Mouse (Mus musculus) heart, postnatal 0 days (tissue): Measurements from ENCODE around the gene Ulk4. TPM values are rescaled to one million over a fixed set of nuclear protein-coding genes. Genes with fewer than 3 reads are reported as not detected.

Experiments used
- ATAC-seq: fragments of 200-750 bp; cut with Nextera tagmentation; 2 replicates; pipeline ENCODE4 v1.8.0; 2017; ENCODE audit warnings: low read depth, moderate number of reproducible peaks, moderate library complexity; ENCODE audit not compliant: insufficient read depth
- DNase-seq: peaks from one replicate; pipeline ENCODE4 v3.0.0-alpha.2; 2016; ENCODE audit warnings: low spot score
- H3K27ac ChIP-seq: fragments of 300-500 bp; sonication (generic); 2 replicates; pipeline ENCODE4 v1.5.1; 2014; ENCODE audit warnings: low read depth, mild to moderate bottlenecking
- H3K27me3 ChIP-seq: fragments of 300-500 bp; sonication (generic); 2 replicates; pipeline ENCODE4 v1.6.1; 2014; ENCODE audit warnings: low read length, mixed read lengths; ENCODE audit not compliant: control insufficient read depth, insufficient read depth
- H3K36me3 ChIP-seq: fragments of 300-500 bp; sonication (generic); replicated peaks from 2 replicates; pipeline ENCODE4 v1.6.1; 2014; ENCODE audit warnings: low read length, mixed read lengths; ENCODE audit not compliant: control insufficient read depth, insufficient read depth
- H3K4me1 ChIP-seq: fragments of 300-500 bp; sonication (generic); 2 replicates; pipeline ENCODE4 v1.6.1; 2014; ENCODE audit warnings: antibody characterized with exemption; ENCODE audit not compliant: control insufficient read depth, insufficient read depth
- H3K4me2 ChIP-seq: fragments of 300-500 bp; sonication (generic); 2 replicates; pipeline ENCODE4 v1.6.1; 2014; ENCODE audit warnings: low read depth, mild to moderate bottlenecking, low read length, moderate library complexity
- H3K4me3 ChIP-seq: fragments of 300-500 bp; sonication (generic); 2 replicates; pipeline ENCODE4 v1.5.1; 2014; ENCODE audit warnings: low read depth, low read length
- H3K9ac ChIP-seq: fragments of 300-500 bp; sonication (generic); replicated peaks from 2 replicates; pipeline ENCODE4 v1.6.1; 2014; ENCODE audit warnings: low read depth, low read length, mixed read lengths
- H3K9me3 ChIP-seq: fragments of 300-500 bp; sonication (generic); replicated peaks from 2 replicates; pipeline ENCODE4 v1.6.1; 2016; ENCODE audit warnings: low read length; ENCODE audit not compliant: control insufficient read depth
- CTCF ChIP-seq: IDR thresholded peaks from 2 replicates; pipeline ENCODE4 v1.5.1; 2016; ENCODE audit warnings: antibody characterized with exemption, control low read depth, low read depth
- EP300 ChIP-seq: IDR thresholded peaks from 2 replicates; pipeline ENCODE4 v1.6.1; 2016; ENCODE audit warnings: antibody characterized with exemption, low read depth
- WGBS: fragments of 180-500 bp; shearing (Covaris S2); extraction: QIAGEN DNeasy Blood & Tissue Kit; methylation state at CpG from one replicate; pipeline ENCODE4 v1.1.7; 2014; 5-methylcytosine and 5-hydroxymethylcytosine counted together
- polyA plus RNA-seq: library from polyadenylated mRNA; unstranded; fragments of >200 nt; fragmentation: Nextera tagmentation; extraction: Ambion mirVana; gene quantifications from 2 replicates; pipeline ENCODE4 v1.2.1, GENCODE M21; 2015
- total RNA-seq: library from RNA; depleted of rRNA; stranded (reverse); fragments of >200 nt; gene quantifications from 2 replicates; pipeline ENCODE4 v1.2.3, GENCODE M21; 2014; ENCODE audit warnings: low replicate concordance

Ulk4 gene
- total and polyA plus RNA-seq, 2 experiments from 2014 or later: 1.5 to 66.7 TPM

DNA sequence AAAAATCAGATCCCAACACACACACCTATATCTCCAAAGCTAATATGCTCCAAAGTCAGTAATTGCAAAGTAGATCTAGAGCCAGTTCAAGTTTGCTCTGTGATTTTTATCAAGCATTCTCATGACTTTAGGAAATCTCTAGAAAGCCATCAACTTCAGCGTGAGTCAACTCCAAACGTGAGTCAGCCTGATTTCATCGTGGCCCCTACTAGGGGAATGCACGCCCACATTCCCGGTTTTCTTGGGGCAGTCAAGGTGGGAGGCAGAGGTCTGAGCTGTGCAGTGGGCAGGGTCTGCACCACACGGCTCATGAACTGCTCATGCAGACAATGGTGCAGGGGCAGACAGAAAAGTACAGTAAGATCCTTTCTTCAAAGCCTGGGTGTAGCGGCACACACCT lies 271.0 kb downstream of the Ulk4 start:
- no peak overlapping the region for H3K27ac ChIP-seq
- WGBS: 70% methylated on average over 7 of the region's 7 CpGs
- no peaks in the 10 kb centered on the region for H3K36me3 ChIP-seq
- no peak overlapping the region for H3K4me2 ChIP-seq
- no peaks in the 10 kb centered on the region for H3K9me3 ChIP-seq
- H3K9ac ChIP-seq: no peak overlapping the region
- ATAC-seq (no peak), DNase-seq (no peak)
- TF ChIP-seq EP300 (no peak), CTCF (no peak)
- H3K4me1 ChIP-seq: peaks cover 8% of the 10 kb centered on the region
- H3K4me3 ChIP-seq: no peak overlapping the region
- no peaks in the 10 kb centered on the region for H3K27me3 ChIP-seq

GRCm38 (mm10) chr9:121001681-121002540 lies 275.1 kb downstream of the Ulk4 start:
- DNase-seq (no peak), ATAC-seq (no peak)
- H3K4me1 ChIP-seq: peaks cover 8% of the 10 kb centered on the region
- no peak overlapping the region for H3K9ac ChIP-seq
- H3K27me3 ChIP-seq: no peaks in the 10 kb centered on the region
- TF ChIP-seq CTCF: no peak
- TF ChIP-seq EP300: no peak
- WGBS: 63% methylated on average over 15 of the region's 15 CpGs
- H3K4me3 ChIP-seq: no peak overlapping the region
- H3K9me3 ChIP-seq: no peaks in the 10 kb centered on the region
- H3K27ac ChIP-seq: no peak overlapping the region
- H3K36me3 ChIP-seq: no peaks in the 10 kb centered on the region
- H3K4me2 ChIP-seq: no peak overlapping the region

DNA sequence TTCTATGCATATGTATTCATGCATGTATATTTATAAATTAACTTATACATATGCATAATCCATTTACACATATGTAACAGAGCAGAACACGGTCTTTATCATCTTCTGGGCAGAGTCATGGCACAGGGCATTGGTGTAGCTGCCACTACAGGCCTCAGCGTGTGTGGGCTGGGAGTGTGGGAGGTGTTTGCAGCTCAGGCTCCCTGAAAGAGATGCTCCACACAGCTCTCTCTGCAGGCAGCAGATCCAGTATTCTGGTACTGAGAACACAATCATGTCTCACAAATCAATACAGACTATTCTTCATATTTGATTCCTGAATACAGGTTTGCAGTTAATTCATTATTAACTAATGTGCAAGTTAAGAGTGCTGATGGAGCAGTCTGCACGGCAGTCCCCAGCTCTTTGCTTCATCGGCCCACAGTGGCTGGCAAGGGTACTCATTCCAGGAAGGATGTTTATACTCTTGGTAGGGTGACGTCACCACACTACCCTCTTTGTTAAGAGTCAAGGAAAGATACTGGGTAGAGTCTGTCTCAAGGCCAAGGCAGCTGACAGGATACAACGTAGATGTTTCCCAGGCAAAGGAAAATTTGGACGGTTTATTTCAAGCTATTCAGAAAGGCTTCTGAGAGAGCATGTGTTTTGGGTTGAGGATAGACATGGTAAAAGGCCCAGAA lies 276.2 kb downstream of the Ulk4 start:
- peaks cover 8% of the 10 kb centered on the region for H3K4me1 ChIP-seq
- H3K36me3 ChIP-seq: no peaks in the 10 kb centered on the region
- peak; percentile 71 for ATAC-seq
- no peak overlapping the region for H3K9ac ChIP-seq
- TF ChIP-seq CTCF (no peak), EP300 (no peak)
- no peaks in the 10 kb centered on the region for H3K9me3 ChIP-seq
- no peak overlapping the region for H3K4me2 ChIP-seq
- H3K27ac ChIP-seq: 0 out of 2 replicates have a peak overlapping the region, but pooled peaks have one; percentile 25
- H3K27me3 ChIP-seq: no peaks in the 10 kb centered on the region
- no peak overlapping the region for H3K4me3 ChIP-seq
- DNase-seq: peak; percentile 57
- WGBS: 29% methylated on average over 7 of the region's 7 CpGs

DNA sequence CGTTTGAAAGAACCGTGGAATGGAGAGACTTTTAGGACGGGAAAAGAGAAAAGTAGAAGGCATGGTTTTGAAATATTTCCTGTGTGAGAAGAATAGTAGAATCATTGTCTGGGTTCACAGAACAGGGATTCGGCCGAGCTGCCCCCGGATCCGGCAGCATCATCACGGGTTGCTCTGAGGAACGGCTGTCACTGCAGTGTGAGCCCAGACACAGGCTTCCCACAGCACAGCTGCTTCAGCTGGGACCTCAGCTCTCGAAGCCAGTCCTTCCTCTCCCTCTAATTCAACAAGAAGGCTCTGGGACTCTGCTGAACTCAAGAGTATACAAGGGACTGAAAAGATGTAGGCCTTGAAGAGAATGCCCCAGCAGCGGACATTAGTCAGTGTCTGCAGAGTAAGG lies 278.3 kb downstream of the Ulk4 start:
- H3K4me3 ChIP-seq: no peak overlapping the region
- H3K4me1 ChIP-seq: peaks cover 15% of the 10 kb centered on the region
- no peak overlapping the region for H3K27ac ChIP-seq
- no peaks in the 10 kb centered on the region for H3K9me3 ChIP-seq
- no peak overlapping the region for H3K4me2 ChIP-seq
- TF ChIP-seq EP300: no peak
- TF ChIP-seq CTCF: no peak
- DNase-seq: no peak
- H3K27me3 ChIP-seq: no peaks in the 10 kb centered on the region
- H3K36me3 ChIP-seq: no peaks in the 10 kb centered on the region
- H3K9ac ChIP-seq: no peak overlapping the region
- no peak for ATAC-seq
- WGBS: 62% methylated on average over 11 of the region's 11 CpGs

DNA sequence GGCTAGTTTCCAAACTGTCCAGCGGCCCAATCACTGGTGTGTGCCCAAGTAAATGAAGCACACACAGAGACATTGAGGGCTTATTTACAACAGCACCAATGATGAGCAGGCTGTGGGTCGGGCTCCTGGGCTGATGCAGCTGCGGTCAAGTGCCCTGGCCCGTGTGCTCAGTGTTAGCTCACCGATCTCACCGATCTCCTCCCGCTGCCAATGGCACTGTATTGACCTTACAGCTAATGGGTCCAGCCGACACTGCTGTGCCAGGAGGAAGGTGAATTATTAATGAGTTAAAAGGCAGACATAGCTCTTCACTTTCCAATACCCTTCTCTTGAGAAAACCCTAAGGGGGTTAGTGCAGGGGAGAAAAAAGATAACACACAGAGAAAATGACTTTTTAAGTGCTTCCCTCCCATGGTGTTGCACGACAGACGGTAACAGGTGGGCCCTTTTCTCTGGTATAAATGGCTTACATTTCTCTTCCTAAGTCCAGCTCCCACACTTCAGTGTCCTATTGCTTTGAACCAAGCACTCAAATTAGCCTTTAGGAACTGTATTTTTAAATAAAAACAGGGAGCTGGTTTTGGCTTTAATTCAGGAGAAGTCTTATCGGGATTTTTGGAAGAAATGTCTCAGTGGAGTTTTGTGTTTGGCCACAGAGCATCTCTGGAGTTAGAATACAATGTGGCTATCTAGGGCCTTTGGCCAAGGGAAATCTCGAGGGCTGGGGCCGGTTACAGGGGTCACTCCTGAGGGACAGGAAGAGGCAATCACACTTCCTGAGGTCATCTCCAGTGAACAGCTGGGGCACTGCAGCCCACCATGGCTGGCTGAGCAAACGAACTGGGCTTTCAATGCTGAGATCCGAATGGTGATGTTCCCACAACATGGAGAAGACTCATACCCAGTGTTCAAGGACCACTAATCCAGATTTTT lies 282.5 kb downstream of the Ulk4 start:
- TF ChIP-seq CTCF (no peak), EP300 (no peak)
- DNase-seq (no peak), ATAC-seq (peak; percentile 52; the same call in 1 of the 2 replicates)
- peaks cover 8% of the 10 kb centered on the region; the same call in 1 of the 2 replicates for H3K4me1 ChIP-seq
- no peaks in the 10 kb centered on the region for H3K27me3 ChIP-seq
- no peaks in the 10 kb centered on the region for H3K36me3 ChIP-seq
- H3K27ac ChIP-seq: no peak overlapping the region
- H3K9me3 ChIP-seq: no peaks in the 10 kb centered on the region
- 67% methylated on average over 15 of the region's 15 CpGs for WGBS
- H3K9ac ChIP-seq: no peak overlapping the region
- no peak overlapping the region for H3K4me3 ChIP-seq
- H3K4me2 ChIP-seq: no peak overlapping the region
